Mouse (Mus musculus): ENCODE measurements at regions not wholly inside any gene's neighbourhood (a gene's known extent, or its start where the extent isn't known, plus 50 kb on each side); places are given as distances from the start of the nearest gene placed in this dataset.
A peak's percentile ranks its signal among the peaks of the same experiment; 100 is the strongest.
"Not testable (repeated sequence)": the region's sequence is repeated elsewhere in the genome, so short reads cannot be mapped to it uniquely, and the experiment has no call there.

DNA sequence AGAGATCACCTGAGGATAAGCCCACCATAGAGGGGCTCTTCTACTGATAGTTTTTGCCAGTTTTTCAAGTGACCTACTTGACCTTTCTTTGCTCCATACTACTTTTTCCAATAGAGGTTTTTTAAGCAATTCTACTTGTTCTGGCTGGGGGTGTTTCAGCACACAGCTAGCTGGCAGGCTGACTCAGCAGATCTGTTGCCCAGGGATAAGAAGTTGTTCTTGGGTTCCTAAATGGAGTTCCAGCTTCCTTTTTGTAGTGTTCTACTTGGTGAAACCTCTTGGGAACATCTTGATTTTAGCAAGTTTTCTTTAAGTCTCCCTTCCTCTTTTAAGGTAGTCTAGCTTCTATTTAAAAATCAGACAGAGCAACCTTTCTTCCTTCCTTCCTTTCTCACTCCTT is 61.0 kb downstream of the 4930474N05Rik start:
- DNase-seq: no peak

DNA sequence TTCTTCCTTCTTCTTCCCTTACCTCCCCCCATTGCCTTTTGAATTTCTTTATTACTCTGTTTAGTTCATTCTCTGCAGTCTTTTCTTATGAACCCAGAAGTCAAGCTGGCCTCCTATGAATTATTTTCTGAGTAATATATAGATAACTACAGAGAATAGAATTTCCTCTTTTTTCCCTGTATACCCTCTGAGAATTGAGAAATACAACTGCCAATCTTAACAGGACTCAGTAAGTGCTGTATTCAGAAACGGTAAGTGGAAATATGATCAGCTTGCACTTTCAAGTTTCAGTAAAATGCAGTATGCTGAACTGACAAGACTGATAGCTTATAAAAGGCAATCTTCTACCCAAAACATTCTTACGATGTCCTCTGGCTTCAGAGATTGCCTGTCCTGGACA is 61.5 kb downstream of the 4930474N05Rik start:
- no peak for DNase-seq

DNA sequence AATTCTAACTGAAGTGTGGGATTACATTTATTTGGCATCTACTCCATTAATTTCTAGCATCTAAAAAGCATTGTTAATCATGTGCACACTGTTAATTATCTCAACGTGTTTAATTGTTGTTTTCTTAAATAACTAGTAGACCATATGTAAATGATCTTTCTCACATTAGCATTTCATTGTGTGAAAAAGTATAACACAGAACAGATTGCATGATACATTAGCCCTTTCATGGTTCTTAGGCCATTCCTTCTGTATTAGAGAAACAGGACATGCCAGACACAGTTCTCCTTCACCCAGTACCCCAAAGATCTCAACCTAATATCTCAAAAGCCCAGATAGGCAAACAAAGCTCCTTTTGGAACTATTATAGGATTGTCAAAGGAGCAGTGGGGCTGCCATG is 89.0 kb downstream of the 4930474N05Rik start:
- DNase-seq: no peak

DNA sequence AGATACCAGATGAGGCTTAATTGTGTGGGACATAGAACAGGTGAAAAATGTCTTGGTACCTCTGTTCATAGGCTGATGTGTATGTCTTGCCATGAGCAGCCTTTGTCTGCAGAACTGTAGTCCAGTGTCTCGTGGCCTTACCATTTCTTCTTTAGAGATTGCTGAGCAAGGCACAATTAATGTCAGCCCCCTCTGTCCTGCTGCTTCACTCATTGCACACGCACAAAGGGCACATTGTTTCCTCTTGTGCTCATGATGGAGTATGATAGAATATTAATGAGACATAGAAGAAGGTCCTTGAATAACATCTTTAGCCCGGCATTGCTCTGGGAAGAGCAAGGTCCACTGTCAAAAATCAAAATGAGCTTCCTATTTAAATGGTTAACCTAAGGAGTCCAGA is 101.8 kb downstream of the 4930474N05Rik start:
- no peak for DNase-seq

DNA sequence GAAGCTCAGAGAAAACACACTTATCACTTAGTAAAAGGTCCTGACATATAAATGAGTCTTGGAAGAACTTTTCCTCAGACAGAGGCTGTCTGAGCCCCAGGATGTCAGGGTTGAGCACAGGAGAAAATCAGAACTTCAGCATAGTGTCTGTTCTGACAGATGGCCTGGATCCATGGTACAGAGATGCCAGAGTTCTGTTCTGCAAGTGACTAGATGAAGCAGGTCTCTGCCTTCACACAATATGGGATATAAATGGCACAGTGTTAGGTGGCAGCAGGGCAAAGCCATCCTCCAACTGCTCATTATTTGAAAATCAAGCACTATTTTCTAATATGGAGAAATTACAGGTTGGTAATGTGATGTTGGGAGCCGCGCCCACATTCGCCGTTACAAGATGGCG is 103.7 kb downstream of the 4930474N05Rik start:
- DNase-seq: no peak

DNA sequence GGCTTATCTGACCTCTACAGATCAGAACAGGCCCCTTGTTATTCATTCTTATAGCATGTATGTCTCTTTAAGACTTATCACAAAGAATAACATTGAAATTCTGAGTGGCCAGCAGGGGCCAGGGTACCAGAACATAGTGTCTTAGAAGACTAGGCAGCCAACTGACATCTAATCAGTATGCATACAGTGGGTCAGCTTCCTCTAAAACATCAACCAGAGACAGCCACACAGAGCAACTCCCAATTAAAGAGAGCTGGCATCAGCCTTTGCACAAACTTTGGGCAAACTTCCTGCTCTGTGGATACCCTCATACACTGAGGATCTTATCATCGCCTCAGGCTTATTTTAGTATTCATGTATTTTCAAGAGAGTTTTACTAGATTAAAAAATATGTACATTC is 109.1 kb downstream of the 4930474N05Rik start:
- no peak for DNase-seq

DNA sequence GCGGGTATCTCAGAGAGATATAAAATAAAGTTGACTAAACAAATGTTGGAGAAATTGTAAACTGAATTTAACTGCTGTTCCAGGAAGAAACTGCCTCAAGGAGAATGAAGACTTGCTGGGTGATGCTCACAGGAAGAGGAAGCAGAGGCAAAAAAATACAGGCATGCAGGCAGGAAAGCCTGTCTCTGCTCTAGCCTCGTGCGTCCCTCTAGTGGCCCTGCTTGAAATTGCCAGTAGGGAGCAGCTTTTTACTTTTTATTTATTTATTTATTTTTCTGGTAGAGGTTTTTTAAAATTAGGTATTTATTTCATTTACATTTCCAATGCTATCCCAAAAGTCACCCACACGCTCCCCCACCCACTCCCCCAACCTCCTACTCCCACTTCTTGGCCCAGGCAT is 118.1 kb downstream of the 4930474N05Rik start:
- peak; percentile 8 for DNase-seq

DNA sequence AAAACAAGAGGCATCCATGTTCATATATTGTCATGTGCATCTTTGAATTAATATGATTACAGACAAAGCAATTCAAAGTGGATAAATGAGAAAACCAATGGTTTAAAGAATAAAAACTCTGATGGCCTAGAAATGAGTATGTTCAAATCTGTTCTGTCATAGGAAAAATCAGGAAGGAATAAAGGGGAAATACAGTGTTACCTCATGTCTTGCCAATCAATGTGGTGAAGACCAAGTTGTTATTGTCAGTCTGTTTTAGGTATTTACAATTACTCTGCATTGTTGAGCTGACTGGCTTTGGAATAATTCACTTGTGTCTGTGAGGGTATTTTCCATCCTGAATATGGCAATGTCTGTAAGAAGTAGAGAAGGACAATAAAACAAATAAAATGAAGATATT is 151.1 kb downstream of the 4930474N05Rik start:
- DNase-seq: no peak

DNA sequence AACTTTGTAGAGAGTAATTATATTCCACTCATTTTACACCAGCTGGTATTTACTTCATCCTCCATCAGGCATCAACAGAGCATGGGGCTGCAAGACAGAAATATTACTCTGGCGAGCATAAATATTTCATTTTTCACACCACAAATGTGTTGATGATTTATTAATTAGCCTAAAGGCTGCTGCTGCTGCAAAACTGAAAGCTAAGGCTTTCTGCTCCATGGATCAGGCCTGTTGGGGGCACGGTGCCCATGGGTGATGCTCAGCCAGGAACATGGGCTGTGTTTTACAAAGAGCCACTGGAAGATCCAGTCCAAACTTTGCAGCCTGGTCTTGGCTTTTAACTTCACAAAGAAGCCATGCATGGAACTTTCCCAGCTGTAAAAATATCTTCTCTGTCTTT is 167.4 kb downstream of the 4930474N05Rik start:
- DNase-seq: no peak

DNA sequence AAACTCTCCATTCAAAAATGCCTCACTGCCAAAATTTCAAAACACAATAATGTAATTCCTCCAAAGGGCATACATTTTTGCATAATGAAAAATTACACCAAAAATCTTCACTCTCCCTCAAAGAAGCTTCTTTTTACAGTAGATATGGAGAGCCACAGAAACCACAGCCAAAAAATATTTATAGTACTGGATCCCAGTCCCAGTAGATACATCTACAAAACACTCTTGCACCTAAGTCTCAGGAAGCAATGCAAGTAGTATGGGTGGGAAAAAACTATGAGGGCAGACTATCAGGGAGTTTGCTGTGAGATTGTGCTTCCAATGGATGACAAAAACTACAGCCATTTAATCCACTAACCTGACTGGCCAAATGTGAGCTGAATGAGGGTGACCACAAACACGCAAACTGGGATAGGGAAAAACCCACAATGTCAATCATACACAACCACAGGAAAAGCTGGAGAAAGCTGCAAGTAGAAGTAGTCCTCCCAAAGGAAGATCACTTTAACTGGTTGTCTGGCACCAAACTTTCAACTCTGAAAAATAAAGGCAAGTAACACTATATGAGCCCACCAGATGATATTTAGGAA is 189.2 kb downstream of the 4930474N05Rik start:
- DNase-seq: no peak

DNA sequence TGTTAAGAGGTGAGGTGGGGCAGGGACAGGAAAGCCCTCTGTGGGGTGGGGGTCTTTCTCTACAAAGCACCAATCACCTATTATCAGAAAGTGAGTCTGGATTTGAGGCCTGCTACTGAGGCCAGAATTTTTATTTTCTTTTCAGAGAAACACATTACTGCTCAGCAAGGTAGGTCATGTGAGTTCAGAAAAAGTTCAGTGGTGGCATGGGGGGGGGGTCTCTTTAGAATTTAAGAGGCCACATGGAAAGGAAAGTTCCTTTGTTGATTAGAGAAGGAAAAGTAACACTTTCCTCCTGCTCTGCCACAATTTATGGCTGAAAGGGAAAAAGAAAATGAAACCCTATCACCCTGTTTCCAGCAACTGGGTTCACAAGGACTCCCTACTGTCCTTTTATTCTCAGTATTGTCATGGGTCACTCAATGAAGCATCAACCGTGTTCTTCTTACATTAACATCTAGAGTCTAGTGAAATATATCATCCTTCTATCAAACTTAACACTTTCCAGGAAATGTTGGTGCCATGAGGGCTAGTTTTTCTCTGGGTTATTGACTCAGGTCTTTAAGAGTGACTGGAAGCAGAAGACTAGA is 194.1 kb downstream of the 4930474N05Rik start:
- DNase-seq: no peak

DNA sequence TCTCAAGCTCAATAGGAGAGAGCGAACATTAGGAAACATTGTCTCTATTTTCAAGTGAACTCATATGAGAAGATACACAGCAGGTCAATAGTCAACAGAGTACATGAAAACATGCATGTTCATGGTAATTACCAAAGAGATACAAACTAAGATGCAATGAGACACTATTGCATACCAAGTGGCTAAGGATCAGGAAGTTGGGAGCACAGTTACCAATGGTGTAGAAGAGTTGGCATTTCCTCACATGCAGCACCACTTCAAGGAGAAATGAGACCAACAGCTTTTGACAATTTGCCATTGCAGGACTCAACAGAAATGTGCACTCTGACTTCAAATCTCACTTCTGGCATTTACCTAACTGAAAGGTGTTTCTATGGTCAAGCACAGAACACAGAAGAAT is 215.6 kb downstream of the 4930474N05Rik start:
- DNase-seq: no peak

DNA sequence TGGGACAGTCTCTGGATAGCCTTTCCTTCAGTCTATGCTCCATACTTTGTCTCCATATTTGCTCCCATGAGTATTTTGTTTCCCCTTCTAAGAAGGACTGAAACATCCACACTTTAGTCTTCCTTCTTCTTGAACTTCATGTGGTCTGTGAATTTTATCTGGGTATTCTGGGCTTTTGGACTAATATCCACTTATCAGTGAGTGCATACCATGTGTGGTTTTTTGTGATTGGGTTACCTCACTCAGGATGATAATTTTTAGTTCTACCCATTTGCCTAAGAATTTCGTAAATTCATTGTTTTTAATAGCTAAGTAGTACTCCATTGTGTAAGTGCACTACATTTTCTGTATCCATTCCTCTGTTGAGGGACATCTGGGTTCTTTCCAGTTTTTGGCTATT is 220.0 kb downstream of the 4930474N05Rik start:
- not testable (repeated sequence) for DNase-seq

DNA sequence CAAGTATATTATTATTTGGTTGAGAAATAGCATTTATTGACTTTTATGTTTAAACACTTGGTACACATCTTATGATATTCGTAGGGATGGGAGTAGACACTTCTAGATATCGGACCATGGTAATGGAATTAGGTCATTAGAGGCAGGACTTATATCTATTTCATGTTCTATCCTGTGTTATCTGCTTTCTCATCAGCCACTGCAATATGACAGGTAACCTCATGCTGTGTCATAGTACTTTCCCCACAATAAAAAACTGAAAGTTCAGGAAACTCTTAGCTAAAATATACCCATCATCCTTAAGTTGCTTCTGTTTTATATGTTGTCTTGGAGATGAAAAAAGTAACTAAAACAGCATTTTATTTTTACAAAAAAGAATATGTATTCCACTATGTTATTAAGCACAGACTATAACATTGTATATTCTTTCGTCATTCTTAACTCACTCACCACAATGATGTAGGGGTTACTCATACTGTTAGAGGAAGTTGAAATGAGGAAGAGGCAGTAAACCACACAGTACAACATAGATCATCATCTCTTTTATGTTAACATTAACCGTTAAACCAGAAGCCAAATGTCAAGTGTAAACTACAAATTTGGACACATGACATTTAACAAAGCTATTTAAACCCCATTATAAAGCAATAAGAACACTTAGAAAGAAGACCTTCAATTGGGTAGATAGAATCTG is 221.8 kb downstream of the 4930474N05Rik start:
- DNase-seq: no peak

DNA sequence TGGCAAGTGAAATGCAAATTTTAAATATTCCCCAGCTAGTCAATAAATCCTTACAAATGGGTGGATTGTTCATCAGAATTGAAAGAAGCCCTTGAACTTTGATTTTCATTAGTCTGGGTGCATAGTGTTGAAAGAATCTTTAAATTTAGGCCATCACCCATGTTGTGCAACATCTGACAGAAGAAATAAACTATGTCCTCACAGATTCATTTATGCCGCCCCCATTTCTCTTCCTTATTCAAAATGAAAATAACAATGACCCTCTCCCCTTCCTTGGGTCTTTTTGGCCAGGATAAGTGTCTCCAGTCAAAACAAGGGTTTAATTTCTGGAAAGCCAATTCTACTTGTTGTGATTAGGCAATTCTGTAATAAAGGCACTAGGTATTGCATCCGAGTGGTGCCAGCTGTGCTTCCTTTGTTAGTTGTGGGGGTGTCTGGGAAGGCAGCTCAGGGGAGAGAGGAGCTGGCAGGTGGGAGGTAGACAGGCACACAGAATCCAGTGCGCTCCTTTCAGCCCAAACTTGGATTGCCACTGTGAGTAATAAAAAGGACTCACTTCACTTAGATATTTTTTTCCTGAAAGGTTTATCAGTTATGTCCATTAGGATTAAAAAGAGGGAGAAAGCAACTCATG is 233.7 kb downstream of the 4930474N05Rik start:
- no peak for DNase-seq

DNA sequence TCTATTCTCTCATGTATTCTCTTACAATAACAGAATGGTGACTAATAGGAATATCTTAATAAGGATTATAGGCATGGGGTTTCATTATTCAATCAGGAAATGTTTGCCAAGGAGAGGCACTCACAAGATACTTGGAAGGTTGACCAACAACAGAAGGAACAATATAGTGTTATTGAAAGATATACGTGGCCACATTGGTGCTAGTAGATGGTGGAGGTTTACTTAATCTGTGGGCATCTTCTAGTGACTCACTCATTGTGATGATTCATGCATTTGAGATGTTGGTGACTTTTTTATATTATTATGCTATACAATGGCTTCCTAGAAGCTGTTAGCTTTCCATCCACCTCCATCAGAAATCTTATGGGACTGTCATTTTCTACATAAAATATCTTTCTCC is 246.1 kb downstream of the 4930474N05Rik start:
- no peak for DNase-seq

All from adrenal gland, adult 8-10 months (tissue).